Mouse (Mus musculus) CD8-positive naive resting alpha-beta T cell, adult 57 days (primary cell): ENCODE measurements around the gene Zfp558. TPM values are rescaled to one million over a fixed set of nuclear protein-coding genes. Genes with fewer than 3 reads are reported as not detected.

ENCODE experiments used
- total RNA-seq: library from RNA; stranded (reverse); gene quantifications from one replicate; pipeline ENCODE4 v1.2.4, GENCODE M21; 2023

The Zfp558 gene
- 0.89 TPM for total RNA-seq

DNA sequence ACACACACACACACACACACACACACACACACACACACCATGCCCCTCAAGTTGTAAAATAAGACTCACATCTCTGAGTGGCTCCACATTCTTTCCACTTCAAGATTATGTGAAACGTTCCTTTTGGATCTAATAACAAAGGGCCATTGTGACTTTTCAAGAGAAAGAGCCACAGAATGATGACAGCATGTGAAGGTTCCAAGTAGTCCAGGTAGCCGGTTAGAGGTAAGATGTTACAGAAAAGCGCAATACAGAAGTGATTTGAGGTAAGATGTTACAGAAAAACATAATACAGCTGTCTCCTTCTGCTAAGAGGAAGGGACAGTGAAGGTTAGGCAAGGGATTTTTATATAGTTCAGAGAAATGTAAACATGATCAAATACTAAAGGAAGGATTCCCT, at the start of gene Zfp558, which contains the start of gene Mbd3l1:
Gene Zfp558, minus strand, starts transcription at position 101 of the 400 bp plus-strand sequence.
Gene Mbd3l1, plus strand, starts transcription at position 192 of the 400 bp plus-strand sequence.

GRCm38 (mm10) chr9:18430354-18430753, 47.7 kb downstream of the Zfp558 start, which contains the start of gene Mbd3l2:
TSS of gene Mbd3l2 (plus strand) at chr9:18430654.

Other genes with a start within 250 kb of the Zfp558 start
- gene Chordc1, start 186.1 kb downstream of the Zfp558 start, total RNA-seq: 98.7 TPM
- gene Naalad2, start 75.3 kb downstream of the Zfp558 start, total RNA-seq: not detected
- gene Ubtfl1, start 73.8 kb downstream of the Zfp558 start, total RNA-seq: not detected
- gene Mbd3l2, start 47.6 kb downstream of the Zfp558 start, total RNA-seq: not detected
- gene Mbd3l1, start 91 bp upstream of the Zfp558 start, total RNA-seq: not detected
- gene Muc16, start 196.3 kb upstream of the Zfp558 start, total RNA-seq: 0.03 TPM